Mouse (Mus musculus) midbrain, embryonic 10.5 days (tissue): ENCODE data around the gene Gm10563. TPM values are rescaled to one million over a fixed set of nuclear protein-coding genes. Genes with fewer than 3 reads are reported as not detected.
"Not testable (repeated sequence)": the region's sequence is repeated elsewhere in the genome, so short reads cannot be mapped to it uniquely, and the experiment has no call there.

Experiments used
- DNase-seq: peaks from one replicate; pipeline ENCODE4 v3.0.0-alpha.2; 2017; ENCODE audit warnings: low spot score
- H3K27ac ChIP-seq: fragments of 300-500 bp; sonication (generic); replicated peaks from 2 replicates; pipeline ENCODE4 v1.5.1; 2016; ENCODE audit warnings: mild to moderate bottlenecking
- H3K27me3 ChIP-seq: fragments of 300-500 bp; sonication (generic); 2 replicates; pipeline ENCODE4 v1.6.1; 2016; ENCODE audit warnings: low read depth, mild to moderate bottlenecking; ENCODE audit not compliant: poor library complexity, severe bottlenecking
- H3K36me3 ChIP-seq: fragments of 300-500 bp; sonication (generic); 2 replicates; pipeline ENCODE4 v1.6.1; 2016; ENCODE audit warnings: mild to moderate bottlenecking, moderate library complexity
- H3K4me1 ChIP-seq: fragments of 300-500 bp; sonication (generic); 2 replicates; pipeline ENCODE4 v1.6.1; 2016
- H3K4me3 ChIP-seq: fragments of 300-500 bp; sonication (generic); 2 replicates; pipeline ENCODE4 v1.5.1; 2016; ENCODE audit warnings: mild to moderate bottlenecking, moderate library complexity
- H3K9me3 ChIP-seq: fragments of 300-500 bp; sonication (generic); replicated peaks from 2 replicates; pipeline ENCODE4 v1.6.1; 2016; ENCODE audit warnings: mild to moderate bottlenecking
- WGBS: fragments of 180-500 bp; shearing (Covaris S2); methylation state at CpG from one replicate; pipeline ENCODE4 v1.1.7; 2016; 5-methylcytosine and 5-hydroxymethylcytosine counted together
- polyA plus RNA-seq: library from polyadenylated mRNA; unstranded; fragments of >200 nt; fragmentation: Nextera tagmentation; extraction: Ambion mirVana; gene quantifications from 2 replicates; pipeline ENCODE4 v1.2.1, GENCODE M21; 2016

The Gm10563 gene
- not detected in 2 replicates for polyA plus RNA-seq

GRCm38 (mm10) chr4:155645308-155645707 lies at the start of gene Gm10563:
Gene Gm10563 (minus strand): TSS chr4:155645408.
- H3K36me3 ChIP-seq: peaks cover 99% of the 10 kb centered on the region

GRCm38 (mm10) chr4:155694482-155695401 lies 49.5 kb upstream of the Gm10563 start:
- H3K4me1 ChIP-seq: peaks cover 19% of the 10 kb centered on the region
- WGBS: 2% methylated on average over 92 of the region's 92 CpGs
- peak overlapping the region; percentile 83 for H3K27ac ChIP-seq
- DNase-seq: peak; percentile 64
- H3K36me3 ChIP-seq: no peaks in the 10 kb centered on the region
- H3K9me3 ChIP-seq: no peaks in the 10 kb centered on the region
- H3K4me3 ChIP-seq: peak overlapping the region; percentile 81
- peaks cover 45% of the 10 kb centered on the region for H3K27me3 ChIP-seq

More at GRCm38 (mm10) chr4:155645308-155645707, at the start of gene Gm10563:
- H3K4me3 ChIP-seq, H3K27me3 ChIP-seq, DNase-seq, H3K27ac ChIP-seq, H3K9me3 ChIP-seq, H3K4me1 ChIP-seq: not testable (repeated sequence)
- 98% methylated on average over 2 of the region's 2 CpGs for WGBS

- Histone ChIP-seq H3K9me3 (no peaks in the 10 kb centered on the region), H3K4me1 (peaks cover 19% of the 10 kb centered on the region), H3K4me3 (peak within 1 kb of the TSS; percentile 81), H3K27me3 (peaks cover 45% of the 10 kb centered on the region), H3K27ac (peak within 1 kb of the TSS; percentile 83), H3K36me3 (no peaks in the 10 kb centered on the region)
- WGBS: 2% methylated on average over 47 of the region's 47 CpGs
- DNase-seq: peak; percentile 74
Measured at GRCm38 (mm10) chr4:155694111-155694481, 48.9 kb upstream of the Gm10563 start, which contains the start of gene Fndc10. Gene Fndc10 (plus strand): TSS chr4:155694342.

- no peak overlapping the region for H3K4me3 ChIP-seq
- H3K9me3 ChIP-seq: no peaks in the 10 kb centered on the region
- 95% methylated on average over 3 of the region's 3 CpGs for WGBS
- H3K4me1 ChIP-seq: peaks cover 19% of the 10 kb centered on the region
- no peak overlapping the region for H3K27ac ChIP-seq
- no peak for DNase-seq
- H3K36me3 ChIP-seq: no peaks in the 10 kb centered on the region
- H3K27me3 ChIP-seq: peaks cover 45% of the 10 kb centered on the region
Measured at GRCm38 (mm10) chr4:155692421-155692820, 47.2 kb upstream of the Gm10563 start.

GRCm38 (mm10) chr4:155690571-155691375 lies 45.6 kb upstream of the Gm10563 start:
- peaks cover 19% of the 10 kb centered on the region for H3K4me1 ChIP-seq
- no peak for DNase-seq
- WGBS: 85% methylated on average over 12 of the region's 12 CpGs
- peaks cover 30% of the 10 kb centered on the region for H3K27me3 ChIP-seq
- no peaks in the 10 kb centered on the region for H3K9me3 ChIP-seq
- no peaks in the 10 kb centered on the region for H3K36me3 ChIP-seq
- H3K4me3 ChIP-seq: no peak overlapping the region
- no peak overlapping the region for H3K27ac ChIP-seq

- H3K4me1 ChIP-seq, H3K4me3 ChIP-seq, H3K27me3 ChIP-seq, H3K27ac ChIP-seq, DNase-seq, H3K36me3 ChIP-seq, H3K9me3 ChIP-seq: not testable (repeated sequence)
- WGBS: 91% methylated on average over 4 of the region's 4 CpGs
Measured at GRCm38 (mm10) chr4:155687764-155688163, 42.6 kb upstream of the Gm10563 start.

- 90% methylated on average over 16 of the region's 19 CpGs for WGBS
- DNase-seq, H3K27ac ChIP-seq, H3K36me3 ChIP-seq, H3K4me1 ChIP-seq, H3K27me3 ChIP-seq, H3K4me3 ChIP-seq, H3K9me3 ChIP-seq: not testable (repeated sequence)
Measured at GRCm38 (mm10) chr4:155683670-155684277, 38.6 kb upstream of the Gm10563 start.

GRCm38 (mm10) chr4:155675991-155676390 lies 30.8 kb upstream of the Gm10563 start:
- Histone ChIP-seq H3K4me1 (no peaks in the 10 kb centered on the region), H3K4me3 (no peak overlapping the region), H3K27ac (no peak overlapping the region), H3K36me3 (no peaks in the 10 kb centered on the region), H3K27me3 (no peaks in the 10 kb centered on the region), H3K9me3 (no peaks in the 10 kb centered on the region)
- WGBS: 88% methylated on average over 2 of the region's 2 CpGs
- DNase-seq: no peak

- no peak overlapping the region for H3K27ac ChIP-seq
- 69% methylated on average over 2 of the region's 2 CpGs for WGBS
- no peak for DNase-seq
Measured at GRCm38 (mm10) chr4:155672082-155672481, 26.9 kb upstream of the Gm10563 start.

GRCm38 (mm10) chr4:155670236-155670635 lies 25.0 kb upstream of the Gm10563 start:
- 0 out of 2 replicates have a peak overlapping the region, but pooled peaks have one; percentile 74 for H3K4me3 ChIP-seq
- H3K36me3 ChIP-seq, DNase-seq, H3K27me3 ChIP-seq, H3K9me3 ChIP-seq, H3K27ac ChIP-seq: not testable (repeated sequence)
- 49% methylated on average over 4 of the region's 4 CpGs for WGBS
- H3K4me1 ChIP-seq: peaks cover 13% of the 10 kb centered on the region

More at GRCm38 (mm10) chr4:155672082-155672481, 26.9 kb upstream of the Gm10563 start:
- Histone ChIP-seq H3K4me3 (no peak overlapping the region), H3K4me1 (peaks cover 13% of the 10 kb centered on the region), H3K27me3 (no peaks in the 10 kb centered on the region; the same call in 1 of the 2 replicates), H3K36me3 (no peaks in the 10 kb centered on the region), H3K9me3 (no peaks in the 10 kb centered on the region)

GRCm38 (mm10) chr4:155669598-155670075 lies 24.4 kb upstream of the Gm10563 start:
- Histone ChIP-seq H3K9me3 (no peaks in the 10 kb centered on the region), H3K4me1 (peaks cover 13% of the 10 kb centered on the region), H3K4me3 (peak overlapping the region; percentile 74), H3K27ac (0 out of 2 replicates have a peak overlapping the region, but pooled peaks have one; percentile 6), H3K27me3 (no peaks in the 10 kb centered on the region; the same call in 1 of the 2 replicates), H3K36me3 (peaks cover 3% of the 10 kb centered on the region; the same call in 1 of the 2 replicates)
- no peak for DNase-seq
- 1% methylated on average over 8 of the region's 8 CpGs for WGBS
